Mouse (Mus musculus): Measurements from ENCODE around the gene Tex21. TPM values are rescaled to one million over a fixed set of nuclear protein-coding genes. Genes with fewer than 3 reads are reported as not detected.
"Not testable (repeated sequence)": the region's sequence is repeated elsewhere in the genome, so short reads cannot be mapped to it uniquely, and the experiment has no call there.

The Tex21 gene
- total and polyA plus RNA-seq, 3 experiments: not detected

- no peak overlapping the region for H3K27ac ChIP-seq
Observed at GRCm38 (mm10) chr12:76230644-76231043, 15.9 kb downstream of the Tex21 start.

GRCm38 (mm10) chr12:76222104-76222503, 24.4 kb downstream of the Tex21 start:
- DNase-seq; intact Hi-C loops (cut with DNase I); H3K27ac ChIP-seq; H3K36me3 ChIP-seq (ENCODE audit: control insufficient read depth, insufficient read depth, low read length); H3K4me1 ChIP-seq (ENCODE audit: control insufficient read depth, insufficient read depth, low read length); H3K9ac ChIP-seq (ENCODE audit: low read depth, low read length); H3K79me2 ChIP-seq (replicated peaks; ENCODE audit: control insufficient read depth, insufficient read depth, low read length); H3K4me3 ChIP-seq; H3K27me3 ChIP-seq (ENCODE audit: control insufficient read depth, insufficient read depth, low read length): not testable (repeated sequence)
- WGBS: 82% methylated on average over 4 of the region's 8 CpGs

More at GRCm38 (mm10) chr12:76230644-76231043, 15.9 kb downstream of the Tex21 start:
- no peak for DNase-seq
- intact Hi-C loops (cut with DNase I): no loop called here
- whole genome bisulfite sequencing: 77% methylated on average over 6 of the region's 6 CpGs
- Histone ChIP-seq H3K79me2 (replicated peaks; ENCODE audit: control insufficient read depth, insufficient read depth, low read length) (no peaks in the 10 kb centered on the region), H3K36me3 (ENCODE audit: control insufficient read depth, insufficient read depth, low read length) (no peaks in the 10 kb centered on the region), H3K27me3 (ENCODE audit: control insufficient read depth, insufficient read depth, low read length) (no peaks in the 10 kb centered on the region), H3K4me3 (no peak overlapping the region), H3K4me1 (ENCODE audit: control insufficient read depth, insufficient read depth, low read length) (no peaks in the 10 kb centered on the region), H3K9ac (ENCODE audit: low read depth, low read length) (no peak overlapping the region)
- TF ChIP-seq POLR2A (IDR thresholded peaks at IDR 0.05; ENCODE audit: insufficient read depth, low read depth, low read length): no peak
- no peak for TF ChIP-seq CTCF (IDR thresholded peaks at IDR 0.05)
- no peak for TF ChIP-seq EP300 (IDR thresholded peaks at IDR 0.05; ENCODE audit: insufficient read depth, low read depth, low read length)

DNA sequence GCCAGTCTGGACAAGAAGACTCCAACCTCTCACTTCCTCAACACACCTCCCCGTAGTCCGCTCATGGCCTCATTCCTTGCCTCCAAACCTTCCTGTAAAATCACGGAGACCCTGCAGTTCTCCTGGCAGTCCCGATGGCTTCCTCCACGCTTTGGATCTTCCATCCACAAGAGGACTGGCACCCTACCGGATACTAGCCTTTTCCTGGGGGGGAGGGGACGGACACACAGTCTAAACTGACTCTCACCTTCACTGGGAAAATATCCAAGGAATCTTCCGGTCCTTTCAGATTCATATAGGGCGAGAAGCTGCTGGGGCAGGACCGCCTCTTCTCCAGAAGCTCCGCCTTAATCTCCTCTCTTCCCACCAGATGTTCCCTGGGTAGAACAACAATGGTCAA, 29.8 kb downstream of the Tex21 start:
- WGBS: 43% methylated on average over 11 of the region's 11 CpGs

DNA sequence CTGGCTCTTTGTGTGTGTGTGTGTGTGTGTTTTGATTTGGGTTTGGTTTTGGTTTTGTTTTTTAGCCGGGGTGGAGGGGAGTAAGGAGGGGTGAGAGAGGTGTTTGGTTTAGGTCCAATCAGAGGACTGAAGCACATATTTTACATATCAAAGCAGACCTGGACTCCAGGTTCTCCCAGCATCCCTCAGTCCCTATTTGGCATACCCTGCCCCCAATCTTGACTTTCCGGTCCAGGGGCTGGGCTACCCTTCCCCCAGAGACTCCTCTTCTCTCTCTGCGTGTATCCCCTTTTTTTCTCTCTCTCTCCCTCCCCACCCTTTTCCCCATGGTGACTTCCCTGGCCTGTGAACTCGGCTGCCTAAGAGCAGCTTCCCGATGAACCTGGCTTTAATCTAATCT, 31.4 kb downstream of the Tex21 start:
- Histone ChIP-seq H3K79me2 (replicated peaks; ENCODE audit: control insufficient read depth, insufficient read depth, low read length) (no peaks in the 10 kb centered on the region), H3K27me3 (ENCODE audit: control insufficient read depth, insufficient read depth, low read length) (0 out of 2 replicates have a peak, but pooled peaks cover 1% of the 10 kb centered on the region), H3K27ac (no peak overlapping the region), H3K4me1 (ENCODE audit: control insufficient read depth, insufficient read depth, low read length) (peaks cover 2% of the 10 kb centered on the region; the same call in 1 of the 2 replicates), H3K4me3 (no peak overlapping the region), H3K9ac (ENCODE audit: low read depth, low read length) (no peak overlapping the region), H3K36me3 (ENCODE audit: control insufficient read depth, insufficient read depth, low read length) (no peaks in the 10 kb centered on the region)
- intact Hi-C loops (cut with DNase I): no loop called here
- 23% methylated on average over 5 of the region's 5 CpGs for WGBS
- TF ChIP-seq EP300 (IDR thresholded peaks at IDR 0.05; ENCODE audit: insufficient read depth, low read depth, low read length): no peak
- TF ChIP-seq POLR2A (IDR thresholded peaks at IDR 0.05; ENCODE audit: insufficient read depth, low read depth, low read length): no peak
- no peak for TF ChIP-seq CTCF (IDR thresholded peaks at IDR 0.05)
- DNase-seq: no peak

More for the DNA sequence above, 29.8 kb downstream of the Tex21 start:
- intact Hi-C loops (cut with DNase I): no loop called here
- Histone ChIP-seq H3K27me3 (ENCODE audit: control insufficient read depth, insufficient read depth, low read length) (0 out of 2 replicates have a peak, but pooled peaks cover 1% of the 10 kb centered on the region), H3K4me1 (ENCODE audit: control insufficient read depth, insufficient read depth, low read length) (peaks cover 2% of the 10 kb centered on the region; the same call in 1 of the 2 replicates), H3K9ac (ENCODE audit: low read depth, low read length) (no peak overlapping the region), H3K4me3 (no peak overlapping the region), H3K36me3 (ENCODE audit: control insufficient read depth, insufficient read depth, low read length) (no peaks in the 10 kb centered on the region), H3K27ac (no peak overlapping the region), H3K79me2 (replicated peaks; ENCODE audit: control insufficient read depth, insufficient read depth, low read length) (no peaks in the 10 kb centered on the region)
- TF ChIP-seq CTCF (IDR thresholded peaks at IDR 0.05): no peak
- TF ChIP-seq POLR2A (IDR thresholded peaks at IDR 0.05; ENCODE audit: insufficient read depth, low read depth, low read length): no peak
- no peak for TF ChIP-seq EP300 (IDR thresholded peaks at IDR 0.05; ENCODE audit: insufficient read depth, low read depth, low read length)
- DNase-seq: no peak

DNA sequence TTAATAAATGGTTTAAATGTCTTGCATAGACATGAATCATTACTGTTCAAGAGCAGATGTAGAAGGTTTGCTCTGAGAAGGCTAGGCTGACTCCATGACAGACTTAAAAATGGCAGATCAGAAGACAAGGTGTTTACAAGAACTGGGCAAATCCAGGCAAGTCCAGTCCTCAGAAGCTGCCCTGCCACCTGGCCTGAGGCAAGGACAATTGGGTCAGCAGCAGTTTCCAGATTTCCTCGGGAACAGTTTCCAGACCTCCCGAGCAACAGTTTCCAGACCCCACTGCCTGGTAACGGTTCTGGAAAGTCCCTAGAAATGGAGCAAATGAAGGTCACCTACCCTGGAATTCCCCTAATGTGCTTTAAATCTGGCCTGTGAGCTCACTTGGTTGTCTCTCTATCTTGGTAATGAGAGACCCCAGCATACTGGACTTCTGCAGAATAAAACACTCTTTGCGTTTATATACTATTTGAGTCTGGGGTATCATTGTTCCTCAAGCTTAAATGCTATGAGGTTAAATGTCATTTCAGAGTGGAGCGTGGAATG, 37.0 kb downstream of the Tex21 start:
- TF ChIP-seq EP300 (IDR thresholded peaks at IDR 0.05; ENCODE audit: insufficient read depth, low read depth, low read length): no peak
- no peak for TF ChIP-seq CTCF (IDR thresholded peaks at IDR 0.05)
- no peak for TF ChIP-seq POLR2A (IDR thresholded peaks at IDR 0.05; ENCODE audit: insufficient read depth, low read depth, low read length)
- Histone ChIP-seq H3K9ac (ENCODE audit: low read depth, low read length) (no peak overlapping the region), H3K79me2 (replicated peaks; ENCODE audit: control insufficient read depth, insufficient read depth, low read length) (no peaks in the 10 kb centered on the region), H3K4me3 (no peak overlapping the region), H3K27ac (no peak overlapping the region), H3K27me3 (ENCODE audit: control insufficient read depth, insufficient read depth, low read length) (no peaks in the 10 kb centered on the region), H3K36me3 (ENCODE audit: control insufficient read depth, insufficient read depth, low read length) (no peaks in the 10 kb centered on the region), H3K4me1 (ENCODE audit: control insufficient read depth, insufficient read depth, low read length) (no peaks in the 10 kb centered on the region)
- intact Hi-C loops (cut with DNase I): no loop called here
- DNase-seq: no peak
- 91% methylated on average over 5 of the region's 5 CpGs for WGBS

- Histone ChIP-seq H3K36me3 (ENCODE audit: control insufficient read depth, insufficient read depth, low read length) (no peaks in the 10 kb centered on the region), H3K79me2 (replicated peaks; ENCODE audit: control insufficient read depth, insufficient read depth, low read length) (no peaks in the 10 kb centered on the region), H3K4me3 (no peak overlapping the region), H3K9ac (ENCODE audit: low read depth, low read length) (no peak overlapping the region), H3K4me1 (ENCODE audit: control insufficient read depth, insufficient read depth, low read length) (peaks cover 1% of the 10 kb centered on the region; the same call in 1 of the 2 replicates), H3K27me3 (ENCODE audit: control insufficient read depth, insufficient read depth, low read length) (no peaks in the 10 kb centered on the region), H3K27ac (no peak overlapping the region)
- 72% methylated on average over 4 of the region's 4 CpGs for WGBS
- intact Hi-C loops (cut with DNase I): no loop called here
- no peak for DNase-seq
- no peak for TF ChIP-seq CTCF (IDR thresholded peaks at IDR 0.05)
- TF ChIP-seq POLR2A (IDR thresholded peaks at IDR 0.05; ENCODE audit: insufficient read depth, low read depth, low read length): no peak
- no peak for TF ChIP-seq EP300 (IDR thresholded peaks at IDR 0.05; ENCODE audit: insufficient read depth, low read depth, low read length)
Observed at GRCm38 (mm10) chr12:76200326-76200725, 46.2 kb downstream of the Tex21 start.
